Mouse (Mus musculus) kidney, adult 2 months (tissue): ENCODE results near the gene Rbms1. TPM values are rescaled to one million over a fixed set of nuclear protein-coding genes. Genes with fewer than 3 reads are reported as not detected.

Source experiments
- DNase-seq: peaks from one replicate; pipeline ENCODE4 v3.0.0; 2021
- H3K27ac ChIP-seq: fragments of 200-500 bp; 2 replicates; pipeline ENCODE4 v1.5.1; 2012; ENCODE audit warnings: low read depth, low read length, control low read depth, inconsistent platforms; ENCODE audit not compliant: insufficient read depth
- H3K27me3 ChIP-seq: fragments of 200-500 bp; replicated peaks from 2 replicates; pipeline ENCODE4 v1.6.1; 2012; ENCODE audit warnings: mild to moderate bottlenecking, moderate library complexity, low read length, inconsistent platforms; ENCODE audit not compliant: control insufficient read depth, insufficient read depth
- H3K36me3 ChIP-seq: fragments of 200-500 bp; 2 replicates; pipeline ENCODE4 v1.6.1; 2012; ENCODE audit warnings: mild to moderate bottlenecking, moderate library complexity, low read length, inconsistent platforms; ENCODE audit not compliant: control insufficient read depth, insufficient read depth
- H3K4me1 ChIP-seq: fragments of 200-500 bp; 2 replicates; pipeline ENCODE4 v1.6.1; 2011; ENCODE audit warnings: low read length; ENCODE audit not compliant: control insufficient read depth, insufficient read depth
- H3K4me3 ChIP-seq: fragments of 200-500 bp; 2 replicates; pipeline ENCODE4 v1.5.1; 2011; ENCODE audit warnings: mild to moderate bottlenecking, low read depth, low read length, control low read depth; ENCODE audit not compliant: insufficient read depth
- CTCF ChIP-seq: fragments of 200-500 bp; conservative IDR thresholded peaks from 2 replicates; pipeline ENCODE4 v1.5.1; 2011; ENCODE audit warnings: low read depth, mild to moderate bottlenecking, control low read depth, low read length, moderate library complexity, mixed read lengths; ENCODE audit not compliant: insufficient read depth, insufficient read length
- POLR2A ChIP-seq: fragments of 200-500 bp; IDR thresholded peaks from one replicate; pipeline ENCODE4 v1.6.1; 2011; ENCODE audit warnings: low read depth, low read length, control low read depth
- WGBS: fragments of 180-500 bp; shearing (Covaris S2); methylation state at CpG from one replicate; pipeline ENCODE4 v1.1.7; 2018; 5-methylcytosine and 5-hydroxymethylcytosine counted together
- polyA plus RNA-seq: library from polyadenylated mRNA; depleted of rRNA; stranded (reverse); fragments of >200 nt; gene quantifications from 2 replicates; pipeline ENCODE4 v1.2.3, GENCODE M21; 2012; rRNA removed

The Rbms1 gene
- polyA plus RNA-seq = 73.8 and 88.4 TPM in 2 replicates

DNA sequence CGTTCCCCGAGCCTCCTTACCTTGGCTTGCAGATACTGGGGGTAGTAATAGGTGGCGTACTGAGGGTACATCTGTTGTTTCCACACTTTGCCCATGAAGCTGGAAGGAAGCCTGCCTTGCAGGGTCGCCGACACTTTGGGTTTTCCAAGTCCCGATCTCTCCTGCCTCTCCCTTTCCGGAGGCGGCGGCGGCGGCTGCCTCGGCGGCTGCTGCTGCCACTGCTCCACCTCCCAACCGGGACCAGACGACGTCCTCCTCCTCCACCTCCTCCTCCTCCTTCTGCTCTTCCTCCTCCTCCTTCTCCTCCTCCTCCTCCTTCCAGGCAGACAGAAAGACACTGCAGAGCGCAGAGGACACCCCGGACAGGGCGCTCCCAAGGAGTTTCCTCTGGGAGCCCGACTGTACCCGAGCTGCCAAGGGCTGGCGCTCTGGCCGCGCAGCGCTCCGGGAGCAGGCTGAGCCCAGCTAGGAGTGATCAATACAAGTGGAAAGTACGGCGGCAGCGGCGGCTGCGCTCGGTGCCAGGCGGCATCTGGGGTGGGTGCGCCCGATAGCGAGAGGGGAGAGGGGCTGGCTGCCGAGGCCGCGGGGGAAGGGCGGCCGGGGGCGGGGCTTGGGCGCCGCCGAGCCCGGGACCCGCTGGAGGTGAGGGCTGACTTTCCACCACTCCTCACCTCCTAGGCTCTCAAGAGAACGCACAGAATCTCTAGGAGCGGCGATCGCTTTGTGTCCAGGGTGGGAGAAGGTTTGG, at the start of gene Rbms1:
Gene Rbms1 (minus strand): TSS at position 522 of the 751 bp plus-strand sequence.
- TF ChIP-seq CTCF (no peak), POLR2A (no peak)
- H3K27ac ChIP-seq = peak within 1 kb of the TSS; percentile 99
- peaks cover 9% of the 10 kb centered on the region; the same call in 1 of the 2 replicates for H3K4me1 ChIP-seq
- H3K36me3 ChIP-seq = no peaks in the 10 kb centered on the region
- DNase-seq = peak; percentile 89
- H3K27me3 ChIP-seq = no peaks in the 10 kb centered on the region
- 1% methylated on average over 50 of the region's 51 CpGs for WGBS
- H3K4me3 ChIP-seq = peak within 1 kb of the TSS; percentile 99

DNA sequence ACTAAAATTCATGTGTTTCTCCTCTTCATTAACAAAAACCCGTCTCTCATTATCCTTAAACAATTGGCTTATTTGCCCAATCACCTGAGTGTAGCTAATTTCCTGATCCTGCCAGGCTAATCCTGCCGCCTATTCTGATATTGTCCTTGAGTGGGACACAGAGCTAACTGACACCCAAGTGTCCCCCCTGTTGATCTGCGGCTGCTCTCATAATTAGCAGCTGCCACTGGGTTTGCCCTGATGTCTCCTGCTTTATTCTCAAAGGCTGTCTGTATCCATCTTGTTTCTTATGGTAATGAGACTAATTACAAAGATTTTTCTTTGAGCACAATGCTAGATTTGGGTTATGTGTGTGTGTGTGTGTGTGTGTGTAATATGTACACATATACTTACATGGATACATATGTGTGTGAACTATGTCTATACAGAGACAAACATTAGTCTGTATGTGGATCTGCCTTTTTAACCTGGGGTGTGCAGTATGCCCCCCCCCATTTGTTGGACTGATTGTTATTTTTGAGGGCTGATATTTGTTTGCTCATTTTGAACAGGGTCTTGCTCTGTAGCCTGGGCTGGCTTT, 49.3 kb upstream of the Rbms1 start:
- Histone ChIP-seq H3K27ac (no peak overlapping the region), H3K4me1 (no peaks in the 10 kb centered on the region), H3K36me3 (no peaks in the 10 kb centered on the region), H3K27me3 (no peaks in the 10 kb centered on the region), H3K4me3 (no peak overlapping the region)
- TF ChIP-seq POLR2A (no peak), CTCF (no peak)
- WGBS = 90% methylated on average over 3 of the region's 3 CpGs
- DNase-seq = no peak

DNA sequence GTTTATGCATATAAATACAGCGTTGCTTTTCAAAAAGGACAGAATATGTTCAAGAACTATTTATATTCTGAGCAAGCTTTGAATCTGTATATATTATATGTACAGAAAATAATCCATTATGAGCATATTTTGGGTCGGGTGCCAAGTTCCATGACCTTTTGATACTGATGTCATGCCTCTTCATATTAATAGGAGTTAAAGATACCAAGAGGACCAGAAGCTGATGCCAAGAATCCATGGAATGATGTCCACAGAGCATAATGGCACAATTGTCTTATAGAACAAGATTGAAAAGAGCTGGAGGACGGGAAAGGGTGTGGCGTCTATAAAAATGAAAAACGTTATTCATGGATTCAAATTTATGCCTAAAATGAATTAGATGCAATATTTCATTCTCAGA, 23.3 kb upstream of the Rbms1 start:
- no peak overlapping the region for H3K27ac ChIP-seq
- H3K36me3 ChIP-seq = no peaks in the 10 kb centered on the region
- WGBS = 75% methylated on average over 5 of the region's 5 CpGs
- no peaks in the 10 kb centered on the region for H3K27me3 ChIP-seq
- H3K4me1 ChIP-seq = no peaks in the 10 kb centered on the region
- TF ChIP-seq POLR2A (no peak), CTCF (no peak)
- no peak overlapping the region for H3K4me3 ChIP-seq
- no peak for DNase-seq

DNA sequence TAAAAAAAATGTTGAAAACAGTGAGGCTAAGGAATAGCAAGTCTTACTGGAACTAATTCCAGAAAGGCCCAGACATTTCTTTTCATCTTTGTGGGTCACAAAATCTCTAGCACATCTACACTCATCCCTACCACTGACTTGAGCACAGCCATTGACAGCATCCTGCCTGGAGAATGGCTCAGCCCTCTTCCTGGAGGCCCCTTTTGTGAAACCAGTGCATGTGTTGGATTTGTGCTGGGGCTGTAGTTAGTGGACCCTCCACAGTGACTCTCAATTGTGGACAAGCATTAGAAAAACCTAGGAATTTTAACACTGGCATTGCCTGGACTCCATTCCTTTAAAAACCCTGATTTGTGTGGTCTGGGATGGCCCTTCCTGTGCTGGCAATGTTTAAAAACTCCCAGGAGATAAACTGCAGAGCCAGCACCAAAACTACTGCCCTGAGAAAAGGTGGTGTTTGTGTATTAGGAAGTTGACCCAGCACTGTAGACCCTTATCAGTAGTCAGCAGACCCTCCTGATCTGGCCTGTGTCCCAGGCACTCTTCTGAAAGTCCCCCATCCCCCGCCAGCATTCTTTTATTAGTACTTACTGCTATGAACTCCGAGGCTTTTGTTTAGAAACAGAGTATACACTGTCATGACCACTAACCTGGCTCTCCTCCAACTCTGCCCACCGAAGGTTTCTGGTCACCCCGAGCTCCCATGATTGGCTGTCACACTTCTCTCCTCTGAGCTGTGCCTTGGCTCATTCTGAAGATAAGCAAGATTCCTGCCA, 15.7 kb upstream of the Rbms1 start:
- H3K4me3 ChIP-seq = no peak overlapping the region
- peak overlapping the region; percentile 25; the same call in 1 of the 2 replicates for H3K27ac ChIP-seq
- WGBS = 56% methylated on average over 4 of the region's 4 CpGs
- TF ChIP-seq CTCF (no peak), POLR2A (no peak)
- peak; percentile 43 for DNase-seq
- no peaks in the 10 kb centered on the region for H3K27me3 ChIP-seq
- H3K36me3 ChIP-seq = no peaks in the 10 kb centered on the region
- H3K4me1 ChIP-seq = no peaks in the 10 kb centered on the region

DNA sequence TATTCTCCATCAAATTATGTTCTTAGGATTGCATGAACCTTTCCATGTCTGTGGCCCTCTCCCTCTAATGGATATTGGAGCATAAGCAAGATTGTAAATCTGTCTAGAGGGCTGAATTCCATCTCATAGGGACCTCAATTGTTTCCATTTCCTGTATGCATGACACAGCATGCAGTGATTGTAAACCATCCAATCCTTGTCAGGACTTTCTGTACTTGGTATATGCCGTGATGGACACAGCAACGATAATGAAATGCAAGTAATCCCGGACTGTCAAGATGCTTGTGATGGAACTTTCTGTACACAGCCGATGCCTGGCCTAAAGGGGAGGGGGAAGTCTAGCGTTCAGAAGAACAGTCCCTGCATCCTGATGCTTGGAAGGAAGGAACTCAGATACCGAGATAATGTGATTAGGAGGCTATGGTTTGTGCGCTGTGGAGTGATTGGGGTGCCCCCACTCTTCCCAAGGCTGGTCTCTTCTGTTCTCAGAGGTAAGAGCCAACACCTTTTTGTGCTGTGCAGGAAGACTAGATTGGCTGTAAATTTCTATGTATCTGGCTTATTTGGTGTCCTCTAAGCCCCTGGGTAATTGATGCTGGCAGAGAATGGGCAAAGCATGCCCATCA, 9.3 kb upstream of the Rbms1 start:
- H3K36me3 ChIP-seq = no peaks in the 10 kb centered on the region
- DNase-seq = no peak
- no peaks in the 10 kb centered on the region for H3K27me3 ChIP-seq
- no peaks in the 10 kb centered on the region for H3K4me1 ChIP-seq
- WGBS = 60% methylated on average over 7 of the region's 7 CpGs
- H3K27ac ChIP-seq = no peak overlapping the region
- H3K4me3 ChIP-seq = no peak overlapping the region
- TF ChIP-seq POLR2A = no peak
- TF ChIP-seq CTCF = no peak

DNA sequence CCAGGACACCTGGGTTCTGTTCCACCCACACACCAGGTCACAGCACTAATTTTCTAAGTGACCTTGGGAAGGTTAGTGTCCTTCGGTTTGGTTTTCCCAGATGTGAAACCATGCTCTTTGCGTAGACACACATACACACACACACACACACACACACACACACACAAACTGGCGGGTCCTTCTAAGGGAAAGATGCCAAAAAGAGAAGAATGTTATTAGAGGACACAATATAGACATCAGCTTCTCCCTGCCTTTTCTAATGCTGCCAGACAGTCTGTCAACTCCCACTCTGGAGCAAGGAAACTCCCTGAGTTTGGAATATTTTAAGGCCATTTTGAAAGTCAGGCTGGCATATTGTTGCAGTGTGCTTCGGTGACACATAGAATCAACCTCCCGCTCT, 624 bp upstream of the Rbms1 start:
- Histone ChIP-seq H3K27ac (peak overlapping the region; percentile 99), H3K4me1 (peaks cover 9% of the 10 kb centered on the region; the same call in 1 of the 2 replicates), H3K27me3 (no peaks in the 10 kb centered on the region), H3K36me3 (no peaks in the 10 kb centered on the region), H3K4me3 (peak overlapping the region; percentile 99)
- 19% methylated on average over 5 of the region's 5 CpGs for WGBS
- TF ChIP-seq POLR2A = no peak
- DNase-seq = no peak
